Mouse (Mus musculus): ENCODE measurements around the gene Cops2. TPM values are rescaled to one million over a fixed set of nuclear protein-coding genes. Genes with fewer than 3 reads are reported as not detected.

Gene Cops2
- polyA plus RNA-seq (2012; rRNA removed) = 6.4 and 7.1 TPM in 2 replicates

DNA sequence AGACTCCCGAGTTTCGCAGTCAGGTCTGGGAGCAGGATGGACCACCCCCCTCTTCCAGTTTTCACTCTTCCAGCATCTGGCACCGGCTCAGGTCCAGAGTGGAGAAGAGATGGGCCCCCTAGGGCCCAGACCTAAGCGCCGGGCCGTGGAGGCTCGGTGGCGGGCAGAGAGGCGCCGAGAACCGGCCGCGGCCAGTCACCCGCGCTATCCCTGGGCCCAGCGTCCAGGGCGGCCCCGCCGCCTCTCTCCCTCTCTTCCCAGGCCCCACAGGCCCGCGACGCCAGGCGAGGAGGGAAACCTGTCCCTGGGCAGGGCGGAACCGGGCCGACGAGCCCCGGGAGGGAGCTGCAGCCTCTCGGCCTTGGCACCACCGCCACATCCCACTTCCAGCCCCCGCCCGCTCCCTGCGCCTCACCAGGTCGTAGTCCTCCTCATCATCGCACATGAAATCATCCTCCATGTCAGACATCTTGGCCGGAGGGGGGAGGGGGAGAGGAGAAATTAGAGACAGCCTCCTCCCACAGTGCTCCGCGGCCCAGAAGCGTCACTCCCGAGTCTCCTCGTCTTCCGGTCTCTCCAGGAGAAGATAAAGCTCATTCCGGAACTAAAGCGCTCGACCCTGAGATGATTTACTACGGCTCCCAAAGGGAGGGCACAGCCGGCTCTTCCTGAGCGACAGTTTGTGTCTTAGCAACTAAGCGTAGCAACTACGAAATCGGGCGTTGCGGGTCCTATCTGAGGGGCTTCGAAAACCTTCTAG is at the start of gene Cops2, which contains the start of gene Galk2:
Gene Cops2, minus strand, starts transcription at position 619 of the 760 bp plus-strand sequence.
Gene Galk2, plus strand, starts transcription at position 589 of the 760 bp plus-strand sequence.
- no peaks in the 10 kb centered on the region for H3K36me3 ChIP-seq (ENCODE audit: control insufficient read depth, insufficient read depth, low read length)
- peak; percentile 93 for DNase-seq
- WGBS = under 1% methylated on average over 53 of the region's 54 CpGs
- 0 out of 2 replicates have a peak, but pooled peaks cover 2% of the 10 kb centered on the region for H3K4me1 ChIP-seq (replicated peaks; ENCODE audit: control insufficient read depth, insufficient read depth, low read length)
- H3K4me3 ChIP-seq (ENCODE audit: control insufficient read depth, insufficient read depth, low read length) = peak within 1 kb of the TSS; percentile 62
- TF ChIP-seq POLR2A (IDR thresholded peaks at IDR 0.05; ENCODE audit: control insufficient read depth, extremely low read depth, insufficient read depth, low read length, poor library complexity) (0 out of 2 replicates have a peak, but pooled peaks have one; percentile 9), CTCF (IDR thresholded peaks at IDR 0.05; ENCODE audit: borderline replicate concordance, control insufficient read depth, extremely low read depth, insufficient read depth, low read length, poor library complexity) (no peak)
- H3K27me3 ChIP-seq (ENCODE audit: control insufficient read depth, insufficient read depth, low read length) = no peaks in the 10 kb centered on the region
- no peak within 1 kb of the TSS for H3K27ac ChIP-seq (ENCODE audit: control insufficient read depth, insufficient read depth, low read length)

DNA sequence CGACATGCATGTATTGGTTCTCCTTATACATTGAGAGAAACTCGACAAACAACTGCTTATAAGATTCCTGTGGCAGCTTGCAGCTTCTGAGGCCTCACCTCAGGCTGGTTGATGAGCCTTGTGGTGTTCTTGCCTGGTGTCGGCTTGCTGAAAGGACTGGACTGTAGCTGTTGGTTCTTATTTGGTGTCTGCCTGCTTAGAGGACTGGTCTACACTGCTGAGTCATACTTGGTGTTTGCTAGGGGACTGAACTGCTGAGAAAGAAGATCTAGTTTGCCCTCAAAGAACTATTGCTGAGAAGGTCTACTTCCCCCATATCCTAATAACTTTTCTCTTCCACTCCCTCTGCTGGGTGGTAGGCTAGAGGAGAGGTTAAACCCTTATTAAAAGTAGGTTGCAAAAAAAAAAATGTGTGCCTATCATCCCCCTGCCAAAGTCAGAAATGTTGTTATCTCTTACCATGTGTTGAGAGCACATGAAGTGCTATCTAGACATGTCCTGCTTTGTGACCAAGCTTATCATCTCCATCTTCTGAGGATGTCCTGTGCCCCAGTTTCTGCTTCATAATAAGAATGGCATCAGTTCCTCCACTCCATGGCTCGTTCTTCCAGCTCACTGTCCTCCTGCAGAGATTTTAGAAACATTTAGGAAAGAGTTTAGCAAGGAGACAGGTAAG is 48.8 kb upstream of the Cops2 start:
- no peak for DNase-seq
- H3K36me3 ChIP-seq (ENCODE audit: control insufficient read depth, insufficient read depth, low read length) = 0 out of 2 replicates have a peak, but pooled peaks cover 5% of the 10 kb centered on the region
- no peaks in the 10 kb centered on the region for H3K27me3 ChIP-seq (ENCODE audit: control insufficient read depth, insufficient read depth, low read length)
- no peak overlapping the region for H3K27ac ChIP-seq (ENCODE audit: control insufficient read depth, insufficient read depth, low read length)
- 92% methylated on average over 4 of the region's 4 CpGs for WGBS
- H3K4me1 ChIP-seq (replicated peaks; ENCODE audit: control insufficient read depth, insufficient read depth, low read length) = no peaks in the 10 kb centered on the region
- no peak overlapping the region for H3K4me3 ChIP-seq (ENCODE audit: control insufficient read depth, insufficient read depth, low read length)
- TF ChIP-seq POLR2A (IDR thresholded peaks at IDR 0.05; ENCODE audit: control insufficient read depth, extremely low read depth, insufficient read depth, low read length, poor library complexity) (no peak), CTCF (IDR thresholded peaks at IDR 0.05; ENCODE audit: borderline replicate concordance, control insufficient read depth, extremely low read depth, insufficient read depth, low read length, poor library complexity) (no peak)

DNA sequence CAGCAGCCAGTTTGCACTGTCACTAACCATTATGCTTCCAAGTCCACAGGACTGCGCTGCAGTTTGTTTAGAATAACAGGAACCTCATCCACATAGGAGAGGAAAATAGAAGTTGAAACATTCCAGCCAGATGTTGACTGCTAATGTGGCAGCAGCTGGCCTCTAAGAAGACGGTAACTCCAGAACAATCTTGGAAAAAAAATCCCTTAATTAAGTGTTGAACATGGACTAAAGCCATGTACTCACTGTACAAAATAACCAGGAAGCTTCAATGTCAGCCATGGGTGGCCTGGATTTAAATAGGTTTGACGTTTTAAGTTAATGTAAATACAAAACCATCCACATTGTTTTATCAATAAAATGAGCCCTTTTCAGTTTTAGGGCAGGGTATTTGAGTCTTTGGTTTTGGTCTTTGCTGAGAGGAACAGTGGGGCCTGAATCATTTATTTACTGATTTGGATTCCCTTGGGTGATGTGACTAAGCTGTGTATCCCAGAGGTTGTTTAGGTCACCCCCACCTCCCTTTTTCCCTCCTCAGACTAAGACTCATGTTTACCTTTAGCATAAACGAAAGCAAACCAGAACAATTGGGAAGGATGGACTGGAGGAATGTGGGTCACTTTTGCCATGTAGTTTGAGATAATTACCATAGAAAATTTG is 47.6 kb upstream of the Cops2 start:
- DNase-seq = no peak
- H3K27me3 ChIP-seq (ENCODE audit: control insufficient read depth, insufficient read depth, low read length) = no peaks in the 10 kb centered on the region
- H3K36me3 ChIP-seq (ENCODE audit: control insufficient read depth, insufficient read depth, low read length) = 0 out of 2 replicates have a peak, but pooled peaks cover 5% of the 10 kb centered on the region
- H3K4me1 ChIP-seq (replicated peaks; ENCODE audit: control insufficient read depth, insufficient read depth, low read length) = no peaks in the 10 kb centered on the region
- 96% methylated on average over 4 of the region's 4 CpGs for WGBS
- TF ChIP-seq POLR2A (IDR thresholded peaks at IDR 0.05; ENCODE audit: control insufficient read depth, extremely low read depth, insufficient read depth, low read length, poor library complexity) = no peak
- no peak overlapping the region for H3K27ac ChIP-seq (ENCODE audit: control insufficient read depth, insufficient read depth, low read length)
- H3K4me3 ChIP-seq (ENCODE audit: control insufficient read depth, insufficient read depth, low read length) = no peak overlapping the region

DNA sequence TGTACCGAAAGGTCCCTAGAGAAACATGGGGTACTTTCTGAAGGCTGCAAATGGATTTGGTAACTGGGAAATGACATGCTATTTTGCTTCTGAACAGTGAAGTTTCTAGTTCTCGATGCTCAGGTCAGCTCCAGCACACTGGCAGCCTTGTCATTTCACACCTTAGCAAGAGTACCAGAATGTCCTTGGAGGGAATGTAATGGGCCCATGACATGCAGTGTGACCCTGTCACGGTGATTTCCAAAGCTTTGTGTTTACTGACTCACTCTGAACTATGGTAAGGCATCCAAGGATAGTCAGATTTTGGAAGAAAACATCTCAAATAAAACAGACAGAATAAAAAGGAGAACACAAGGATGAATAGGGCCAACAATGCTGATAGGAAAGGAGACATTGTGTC is 42.5 kb upstream of the Cops2 start:
- TF ChIP-seq POLR2A (IDR thresholded peaks at IDR 0.05; ENCODE audit: control insufficient read depth, extremely low read depth, insufficient read depth, low read length, poor library complexity) (no peak), CTCF (IDR thresholded peaks at IDR 0.05; ENCODE audit: borderline replicate concordance, control insufficient read depth, extremely low read depth, insufficient read depth, low read length, poor library complexity) (no peak)
- peaks cover 7% of the 10 kb centered on the region; the same call in 1 of the 2 replicates for H3K36me3 ChIP-seq (ENCODE audit: control insufficient read depth, insufficient read depth, low read length)
- no peaks in the 10 kb centered on the region for H3K4me1 ChIP-seq (replicated peaks; ENCODE audit: control insufficient read depth, insufficient read depth, low read length)
- H3K4me3 ChIP-seq (ENCODE audit: control insufficient read depth, insufficient read depth, low read length) = no peak overlapping the region
- DNase-seq = no peak
- H3K27ac ChIP-seq (ENCODE audit: control insufficient read depth, insufficient read depth, low read length) = no peak overlapping the region
- 94% methylated on average over 3 of the region's 3 CpGs for WGBS
- H3K27me3 ChIP-seq (ENCODE audit: control insufficient read depth, insufficient read depth, low read length) = no peaks in the 10 kb centered on the region

DNA sequence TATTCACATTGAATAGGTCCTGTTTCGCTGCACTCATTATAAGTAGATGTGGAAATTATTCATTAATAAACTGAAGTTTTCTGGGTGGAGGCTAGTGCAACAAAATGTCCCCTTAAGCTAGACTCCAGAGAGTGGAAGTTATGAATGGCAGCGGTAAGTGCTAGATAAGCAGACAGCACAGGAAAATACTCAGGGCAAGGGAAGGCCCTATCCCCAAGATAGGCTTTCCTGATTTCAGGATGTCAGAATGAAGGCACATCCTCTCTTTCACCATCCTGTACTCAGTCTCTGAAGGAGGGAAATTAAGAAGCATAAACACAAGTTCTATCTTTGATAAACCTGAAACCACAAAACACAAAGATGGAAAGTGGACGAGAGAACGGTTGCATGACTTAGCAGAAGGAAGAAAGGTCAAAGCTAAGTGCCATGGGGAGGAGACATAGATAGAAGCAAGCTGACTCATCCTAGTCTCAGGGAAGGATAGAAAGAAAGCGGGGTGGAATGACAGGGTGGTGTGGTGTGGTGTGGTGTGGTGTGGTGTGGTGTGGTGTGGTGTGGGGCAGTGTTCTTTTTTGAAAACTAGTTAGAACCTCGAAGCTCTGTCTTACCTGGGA is 42.0 kb upstream of the Cops2 start:
- TF ChIP-seq POLR2A (IDR thresholded peaks at IDR 0.05; ENCODE audit: control insufficient read depth, extremely low read depth, insufficient read depth, low read length, poor library complexity) = no peak
- TF ChIP-seq CTCF (IDR thresholded peaks at IDR 0.05; ENCODE audit: borderline replicate concordance, control insufficient read depth, extremely low read depth, insufficient read depth, low read length, poor library complexity) = no peak
- DNase-seq = no peak
- Histone ChIP-seq H3K36me3 (ENCODE audit: control insufficient read depth, insufficient read depth, low read length) (peaks cover 4% of the 10 kb centered on the region; the same call in 1 of the 2 replicates), H3K4me3 (ENCODE audit: control insufficient read depth, insufficient read depth, low read length) (no peak overlapping the region), H3K27ac (ENCODE audit: control insufficient read depth, insufficient read depth, low read length) (no peak overlapping the region), H3K27me3 (ENCODE audit: control insufficient read depth, insufficient read depth, low read length) (no peaks in the 10 kb centered on the region), H3K4me1 (replicated peaks; ENCODE audit: control insufficient read depth, insufficient read depth, low read length) (no peaks in the 10 kb centered on the region)
- WGBS = 62% methylated on average over 6 of the region's 6 CpGs

DNA sequence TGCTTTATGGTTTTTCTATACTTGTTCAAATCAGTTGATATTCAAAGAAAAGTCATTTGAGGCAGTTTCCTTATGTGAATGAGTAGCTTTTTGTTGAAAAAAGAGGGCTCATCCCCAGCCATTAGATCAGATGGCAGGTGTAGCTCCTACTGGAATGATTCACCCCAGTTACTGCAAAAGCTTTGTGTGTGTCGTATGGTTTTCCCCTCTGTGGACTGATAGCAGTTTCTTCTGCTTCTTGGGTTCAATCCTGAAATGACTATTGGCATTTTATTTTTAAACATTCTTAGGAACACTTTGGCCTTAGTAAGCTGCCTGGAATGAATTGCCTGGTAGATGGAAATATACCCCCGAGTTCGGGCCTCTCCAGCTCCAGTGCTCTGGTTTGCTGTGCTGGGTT is 37.4 kb upstream of the Cops2 start:
- H3K4me3 ChIP-seq (ENCODE audit: control insufficient read depth, insufficient read depth, low read length) = no peak overlapping the region
- no peak for TF ChIP-seq POLR2A (IDR thresholded peaks at IDR 0.05; ENCODE audit: control insufficient read depth, extremely low read depth, insufficient read depth, low read length, poor library complexity)
- TF ChIP-seq CTCF (IDR thresholded peaks at IDR 0.05; ENCODE audit: borderline replicate concordance, control insufficient read depth, extremely low read depth, insufficient read depth, low read length, poor library complexity) = no peak
- H3K27ac ChIP-seq (ENCODE audit: control insufficient read depth, insufficient read depth, low read length) = no peak overlapping the region
- no peak for DNase-seq
- 96% methylated on average over 3 of the region's 3 CpGs for WGBS
- H3K4me1 ChIP-seq (replicated peaks; ENCODE audit: control insufficient read depth, insufficient read depth, low read length) = no peaks in the 10 kb centered on the region
- peaks cover 7% of the 10 kb centered on the region; the same call in 1 of the 2 replicates for H3K36me3 ChIP-seq (ENCODE audit: control insufficient read depth, insufficient read depth, low read length)
- H3K27me3 ChIP-seq (ENCODE audit: control insufficient read depth, insufficient read depth, low read length) = no peaks in the 10 kb centered on the region
